Mouse (Mus musculus) lung, postnatal 10 days (tissue): ENCODE results near the gene Tma16.

Source experiments
- DNase-seq: peaks from one replicate; pipeline ENCODE4 v3.0.0; 2021

Gene Tma16

GRCm38 (mm10) chr8:66486084-66486763 is at the start of gene Tma16:
Tma16 (minus strand) TSS chr8:66486530.
- DNase-seq = peak; percentile 86

- DNase-seq = no peak
Measured at GRCm38 (mm10) chr8:66520576-66520975, 34.2 kb upstream of the Tma16 start.

GRCm38 (mm10) chr8:66519149-66519548 is 32.8 kb upstream of the Tma16 start:
- no peak for DNase-seq

DNA sequence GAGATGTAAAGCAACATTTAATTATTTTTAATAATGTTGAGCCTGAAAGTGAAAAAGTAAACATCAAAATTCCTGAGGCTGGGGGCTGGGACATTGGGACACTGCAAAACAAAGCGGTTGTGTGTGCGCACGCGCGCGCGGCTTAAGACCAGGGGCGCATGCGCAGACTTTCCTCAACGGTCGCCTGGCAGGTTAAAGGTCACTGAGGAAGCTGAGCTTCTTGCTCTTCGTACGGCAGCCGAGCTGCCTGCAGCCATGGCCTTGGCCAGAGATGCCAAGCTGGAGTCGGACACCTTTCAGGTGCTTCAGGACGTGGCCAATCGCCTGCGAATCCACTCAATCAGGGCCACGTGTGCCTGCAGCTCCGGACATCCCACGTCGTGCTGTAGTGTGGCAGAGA is 25.2 kb upstream of the Tma16 start, which contains the start of gene Tktl2:
Gene Tktl2 (plus strand): TSS at position 220 of the 400 bp plus-strand sequence.
- no peak for DNase-seq

DNA sequence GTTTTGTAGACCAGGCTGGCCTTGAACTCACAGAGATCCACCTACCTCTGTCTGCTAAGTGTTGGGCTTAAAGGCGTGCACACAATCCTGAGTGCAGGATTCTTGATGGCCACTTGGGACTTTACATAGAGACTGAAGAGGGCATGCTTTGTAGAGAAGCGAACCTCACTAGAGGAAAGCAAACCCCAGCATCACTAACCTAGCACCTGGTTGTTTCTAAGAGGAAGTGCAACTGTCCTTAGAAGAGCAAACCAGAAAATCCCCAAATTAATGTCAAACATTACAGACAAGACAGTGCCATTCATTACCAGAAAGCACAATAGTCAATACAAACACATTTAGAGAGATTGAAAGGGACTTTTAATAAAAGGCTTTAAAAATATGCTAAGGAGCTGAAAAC is 17.1 kb upstream of the Tma16 start:
- DNase-seq = no peak

DNA sequence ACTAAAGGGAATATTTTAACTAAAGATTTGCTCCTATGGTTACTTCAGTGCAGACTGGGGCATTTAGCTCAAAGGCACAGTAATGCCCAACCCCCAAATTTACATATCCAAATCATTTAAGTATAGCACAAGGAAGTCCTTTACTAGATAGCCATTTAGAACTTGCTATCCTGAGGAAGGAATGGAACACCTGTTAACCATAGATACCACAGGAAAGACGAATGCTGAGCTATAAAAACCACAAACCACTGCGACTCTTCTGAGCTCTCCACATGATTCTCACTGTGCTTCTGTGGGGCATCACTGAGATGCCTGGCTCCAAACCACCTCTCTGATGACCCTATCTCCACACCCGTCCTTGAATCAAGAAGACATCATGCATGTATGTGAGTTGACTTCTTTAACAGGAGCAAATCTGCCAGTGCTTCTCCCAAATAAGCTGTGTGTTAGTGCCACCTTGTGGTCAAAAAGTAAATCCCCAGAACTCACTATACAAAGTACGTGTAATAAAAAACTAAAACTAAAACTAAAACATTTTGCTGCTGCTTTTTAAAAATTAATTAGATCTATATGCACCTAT is 10.8 kb upstream of the Tma16 start:
- peak; percentile 54 for DNase-seq

- DNase-seq = peak; percentile 77
Measured at GRCm38 (mm10) chr8:66495726-66496125, 9.4 kb upstream of the Tma16 start.

- DNase-seq = no peak
Measured at GRCm38 (mm10) chr8:66494496-66494895, 8.2 kb upstream of the Tma16 start.

GRCm38 (mm10) chr8:66490624-66491023 is 4.3 kb upstream of the Tma16 start:
- no peak for DNase-seq

- no peak for DNase-seq
Measured at GRCm38 (mm10) chr8:66488556-66488955, 2.2 kb upstream of the Tma16 start.

DNA sequence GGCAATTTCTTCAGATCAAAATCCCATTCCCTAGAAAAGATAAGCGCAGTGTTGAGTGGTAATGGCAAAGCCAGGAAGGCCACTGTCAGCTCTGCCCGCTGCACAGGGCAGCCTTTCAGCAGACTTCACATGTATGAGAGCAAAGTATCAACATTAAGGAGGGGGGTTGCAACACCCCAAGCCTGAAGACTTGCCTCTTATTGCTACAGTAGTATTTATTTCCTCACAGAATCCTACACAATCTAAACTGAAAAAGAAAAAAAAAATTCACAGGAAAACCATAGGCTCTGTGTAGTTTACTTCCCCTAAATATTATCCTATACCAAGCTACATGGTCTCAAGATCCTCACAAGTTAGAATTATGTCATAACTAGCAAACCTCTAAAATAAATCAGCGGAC is 9.4 kb downstream of the Tma16 start:
- no peak for DNase-seq

DNA sequence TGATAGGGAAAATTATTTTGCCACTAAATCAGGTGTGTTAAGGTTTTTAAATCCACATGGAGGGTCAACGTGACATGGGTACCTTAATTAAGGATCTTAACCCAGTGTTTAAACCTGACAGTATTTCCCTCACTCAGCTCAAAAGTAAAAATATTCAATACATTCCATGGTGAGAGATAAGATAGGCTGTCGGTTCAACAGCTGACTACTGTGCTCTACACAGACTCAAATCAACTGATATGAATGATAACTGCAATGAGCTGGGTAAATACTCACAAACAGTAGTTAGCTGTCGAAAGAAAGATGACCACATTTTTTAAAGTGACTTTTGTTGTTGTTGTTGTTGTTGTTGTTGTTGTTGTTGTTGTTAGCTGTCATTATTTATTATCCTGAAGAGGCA is 16.5 kb downstream of the Tma16 start:
- no peak for DNase-seq

- no peak for DNase-seq
Measured at GRCm38 (mm10) chr8:66457057-66457456, 29.3 kb downstream of the Tma16 start.

DNA sequence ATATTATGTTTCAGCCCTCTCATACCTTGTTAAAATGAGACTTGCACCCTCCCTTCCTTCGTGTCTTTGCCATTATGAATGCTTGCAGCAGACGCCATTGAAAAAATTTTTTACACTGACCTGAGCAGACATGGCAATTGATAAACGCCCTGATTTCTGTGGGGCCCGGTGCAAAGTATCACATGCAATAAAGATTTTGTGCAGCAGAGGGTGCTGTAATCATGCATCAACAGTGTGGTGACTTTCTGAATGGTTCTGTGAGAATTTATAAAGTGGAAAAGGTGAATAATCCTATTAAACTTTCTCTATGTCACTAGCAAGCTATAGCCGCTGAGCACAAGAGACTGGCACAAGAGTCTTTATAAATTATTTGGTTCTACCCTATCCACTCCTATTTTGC is 35.6 kb downstream of the Tma16 start:
- peak; percentile 23 for DNase-seq

DNA sequence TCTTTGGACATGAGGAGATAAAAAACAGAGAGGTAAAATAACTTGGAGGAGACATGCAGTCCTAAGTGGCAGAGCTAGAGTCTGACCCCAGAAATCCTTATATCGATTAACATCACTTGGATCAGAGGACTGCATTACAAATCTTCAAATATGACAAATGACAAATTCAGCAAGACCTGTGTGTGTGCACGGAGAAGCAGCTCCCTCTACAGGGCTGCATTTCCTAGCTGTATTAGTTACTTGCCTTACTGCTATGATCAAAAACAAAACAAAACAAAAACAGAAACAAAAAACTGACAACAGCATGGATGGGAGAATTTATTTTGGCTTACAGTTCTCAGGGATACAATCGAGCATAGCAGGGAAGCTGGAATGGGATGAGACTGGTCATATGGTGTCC is 41.0 kb downstream of the Tma16 start:
- DNase-seq = no peak

DNA sequence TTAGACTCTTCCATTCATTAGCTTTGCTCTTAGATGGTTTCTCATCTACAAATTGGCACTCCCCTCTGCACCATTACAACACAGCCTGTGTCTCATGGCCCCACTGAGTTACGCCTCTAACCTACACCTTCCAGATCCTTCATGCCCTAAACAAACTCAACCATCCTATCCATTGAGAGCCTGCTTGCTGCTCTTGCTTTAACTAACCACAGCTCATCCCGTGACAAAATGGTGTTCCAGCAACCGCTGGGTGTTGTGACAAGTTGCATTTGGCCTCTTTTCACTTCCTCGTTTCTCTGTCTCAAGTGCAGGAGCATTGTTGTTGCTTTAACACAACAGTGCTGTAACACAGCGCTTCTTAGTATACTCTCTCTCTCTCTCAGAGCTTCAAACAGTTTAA is 42.2 kb downstream of the Tma16 start:
- DNase-seq = peak; percentile 3

DNA sequence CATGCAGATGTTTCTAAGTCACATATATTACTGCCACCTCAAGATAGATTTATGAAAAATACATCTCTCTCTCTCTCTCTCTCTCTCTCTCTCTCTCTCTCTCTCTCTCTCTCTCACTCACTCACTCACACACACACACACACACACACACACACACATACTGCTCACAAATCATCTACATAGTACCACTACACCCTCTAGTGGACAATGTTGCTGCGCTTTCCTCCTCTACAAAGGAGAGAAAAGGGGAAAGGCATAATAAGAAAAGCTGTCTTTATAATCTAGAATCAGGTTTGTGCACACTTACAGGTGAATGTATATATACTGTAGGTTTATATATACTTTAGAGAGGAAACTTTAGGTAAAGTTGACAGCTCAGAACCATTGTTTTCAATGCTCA is 43.6 kb downstream of the Tma16 start:
- DNase-seq = peak; percentile 29

GRCm38 (mm10) chr8:66441123-66441522 is 45.2 kb downstream of the Tma16 start:
- DNase-seq = no peak

GRCm38 (mm10) chr8:66438468-66438867 is 47.9 kb downstream of the Tma16 start:
- peak; percentile 8 for DNase-seq

DNA sequence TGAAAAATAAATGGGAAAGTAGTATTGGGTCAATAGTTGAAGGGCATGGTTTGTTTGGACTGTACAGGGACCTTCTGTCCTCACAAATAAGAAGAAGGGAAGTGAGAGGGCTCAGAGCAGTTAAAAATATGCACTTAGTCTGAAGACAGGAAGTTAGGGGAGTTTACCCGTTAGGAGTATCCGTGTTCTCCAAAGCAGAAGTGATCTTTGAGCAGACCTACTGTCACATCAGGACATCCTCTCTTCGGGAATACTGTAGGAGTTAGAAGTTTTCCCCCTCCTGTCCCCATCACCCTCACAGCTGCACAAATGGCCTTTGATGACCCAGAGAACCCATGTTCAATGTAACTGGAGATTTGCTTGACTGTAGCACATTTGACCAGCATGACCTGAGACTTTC is 48.4 kb downstream of the Tma16 start:
- no peak for DNase-seq

GRCm38 (mm10) chr8:66436804-66437203 is 49.5 kb downstream of the Tma16 start:
- no peak for DNase-seq

- DNase-seq = no peak
Measured at GRCm38 (mm10) chr8:66433577-66433976, 52.8 kb downstream of the Tma16 start.

DNA sequence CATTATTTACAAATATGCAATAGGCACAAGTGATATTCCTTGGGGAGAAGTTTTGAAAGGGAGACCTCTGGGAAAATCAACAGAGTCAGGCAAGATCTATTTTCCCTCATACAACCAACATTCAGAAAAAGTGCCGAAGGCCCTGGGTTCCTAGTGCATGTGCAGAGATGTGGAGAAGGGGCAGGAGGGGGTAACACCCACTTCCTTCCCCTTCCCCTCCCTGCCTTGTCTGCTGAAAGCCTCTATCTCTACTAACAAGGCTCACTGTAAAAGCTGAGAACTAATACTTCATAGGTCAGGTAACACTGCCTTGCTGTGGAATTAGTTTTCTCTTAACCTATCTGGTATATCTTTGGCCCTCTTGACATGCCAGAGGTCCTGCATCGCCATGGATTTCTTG is 55.7 kb downstream of the Tma16 start:
- DNase-seq = no peak
